Mouse (Mus musculus) liver, embryonic 14.5 days (tissue): ENCODE measurements around the gene Pla2g4d.

Source experiments
- CTCF ChIP-seq: IDR thresholded peaks from 2 replicates; pipeline ENCODE4 v1.5.1; 2016; ENCODE audit warnings: antibody characterized with exemption, low read depth, control low read depth
- EP300 ChIP-seq: IDR thresholded peaks from 2 replicates; pipeline ENCODE4 v1.6.1; 2016; ENCODE audit warnings: antibody characterized with exemption, low read depth

DNA sequence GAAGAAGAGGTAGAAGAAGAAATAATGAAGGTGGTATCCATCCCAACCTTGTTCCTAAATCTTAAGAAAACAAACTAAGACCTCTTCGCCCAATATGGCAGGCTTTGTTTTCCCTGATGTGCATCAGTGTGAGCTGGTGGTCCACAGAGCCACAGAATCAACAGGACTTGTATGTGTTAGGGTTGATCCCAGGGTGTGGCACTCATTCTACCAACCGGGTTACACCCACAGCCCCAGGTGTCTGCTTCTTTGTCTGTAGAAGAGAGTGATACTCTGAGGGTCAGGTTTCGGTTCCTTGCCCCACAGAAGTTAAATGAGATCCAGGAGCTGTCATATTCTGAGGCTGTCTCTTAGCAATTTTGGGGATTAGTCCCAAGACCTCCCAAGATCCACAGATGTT lies 27.7 kb downstream of the Pla2g4d start:
- no peak for TF ChIP-seq CTCF
- TF ChIP-seq EP300 = no peak
